Mouse (Mus musculus) thymus, adult 2 months (tissue): ENCODE data around the gene Caprin1.

Source experiments
- CTCF ChIP-seq: fragments of 200-500 bp; IDR thresholded peaks from 2 replicates; pipeline ENCODE4 v1.5.1; 2012; ENCODE audit warnings: mild to moderate bottlenecking, control low read depth, low read length, moderate library complexity, borderline replicate concordance; ENCODE audit not compliant: control insufficient read depth, poor library complexity, insufficient read depth; ENCODE audit errors: extremely low read depth
- POLR2A ChIP-seq: fragments of 200-500 bp; IDR thresholded peaks from 2 replicates; pipeline ENCODE4 v1.6.1; 2012; ENCODE audit warnings: mild to moderate bottlenecking, low read length, control low read depth, moderate library complexity; ENCODE audit not compliant: control insufficient read depth, poor library complexity, insufficient read depth; ENCODE audit errors: extremely low read depth

DNA sequence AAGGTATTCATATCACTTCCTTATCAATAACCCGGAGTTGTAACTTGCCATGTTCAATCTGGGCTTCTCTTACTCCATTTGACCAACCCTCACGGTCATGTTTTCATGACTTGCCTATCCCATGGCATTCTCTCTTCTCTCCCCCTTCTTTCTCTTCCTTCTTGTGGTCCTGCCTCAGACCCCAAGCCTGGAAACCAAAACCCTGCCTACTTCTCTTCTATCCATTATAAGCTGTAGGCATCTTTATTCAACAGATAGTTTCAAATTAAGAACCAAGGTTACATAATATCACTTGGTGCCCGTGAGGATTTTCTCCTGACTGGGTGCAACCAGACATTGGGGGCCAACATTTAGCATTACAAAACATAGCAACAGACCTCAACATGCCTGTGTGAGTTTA, 18.5 kb upstream of the Caprin1 start:
- no peak for TF ChIP-seq CTCF
- TF ChIP-seq POLR2A, result no peak
